Mouse (Mus musculus): ENCODE measurements around the gene Hk2. TPM values are rescaled to one million over a fixed set of nuclear protein-coding genes. Genes with fewer than 3 reads are reported as not detected.

Hk2 gene
- polyA plus RNA-seq, 1 experiment from 2014 or later, result 21.7 TPM

DNA sequence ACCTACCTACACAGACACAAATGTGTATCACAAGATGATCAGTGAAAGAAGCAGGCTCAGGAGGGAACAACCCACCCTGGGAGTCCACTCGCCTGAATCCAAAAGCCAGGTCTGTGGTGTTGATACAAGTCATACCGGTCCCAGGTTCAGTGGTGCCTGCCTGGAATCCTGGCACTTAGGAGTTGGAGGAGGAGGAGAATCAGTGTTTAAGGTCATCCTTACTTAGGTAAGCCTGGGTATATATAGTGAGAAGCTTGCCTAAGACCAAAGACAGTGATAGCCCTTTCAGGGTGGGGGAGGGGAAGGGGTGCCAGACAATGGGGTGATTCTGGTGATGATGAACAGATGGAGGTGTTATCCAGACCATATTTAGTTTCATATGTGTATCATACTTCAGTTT, 9.0 kb downstream of the Hk2 start:
- DNase-seq (ENCODE audit: low spot score), result no peak
- Histone ChIP-seq H3K4me2 (ENCODE audit: low read depth, low read length, severe bottlenecking) (no peak overlapping the region), H3K4me1 (replicated peaks; ENCODE audit: control insufficient read depth, insufficient read depth, low read length) (peaks cover 6% of the 10 kb centered on the region; the same call in 1 of the 2 replicates), H3K9ac (ENCODE audit: low read length) (no peak overlapping the region), H3K27ac (ENCODE audit: low read depth, low read length) (no peak overlapping the region), H3K36me3 (ENCODE audit: control insufficient read depth, insufficient read depth, low read length) (no peaks in the 10 kb centered on the region), H3K9me3 (ENCODE audit: control insufficient read depth, low read length) (no peaks in the 10 kb centered on the region), H3K4me3 (ENCODE audit: low read depth, low read length) (no peak overlapping the region), H3K27me3 (ENCODE audit: control insufficient read depth, insufficient read depth, low read length) (no peaks in the 10 kb centered on the region)
- 94% methylated on average over 2 of the region's 2 CpGs for WGBS
- ATAC-seq (replicated peaks; ENCODE audit: low FRiP score), result no peak

DNA sequence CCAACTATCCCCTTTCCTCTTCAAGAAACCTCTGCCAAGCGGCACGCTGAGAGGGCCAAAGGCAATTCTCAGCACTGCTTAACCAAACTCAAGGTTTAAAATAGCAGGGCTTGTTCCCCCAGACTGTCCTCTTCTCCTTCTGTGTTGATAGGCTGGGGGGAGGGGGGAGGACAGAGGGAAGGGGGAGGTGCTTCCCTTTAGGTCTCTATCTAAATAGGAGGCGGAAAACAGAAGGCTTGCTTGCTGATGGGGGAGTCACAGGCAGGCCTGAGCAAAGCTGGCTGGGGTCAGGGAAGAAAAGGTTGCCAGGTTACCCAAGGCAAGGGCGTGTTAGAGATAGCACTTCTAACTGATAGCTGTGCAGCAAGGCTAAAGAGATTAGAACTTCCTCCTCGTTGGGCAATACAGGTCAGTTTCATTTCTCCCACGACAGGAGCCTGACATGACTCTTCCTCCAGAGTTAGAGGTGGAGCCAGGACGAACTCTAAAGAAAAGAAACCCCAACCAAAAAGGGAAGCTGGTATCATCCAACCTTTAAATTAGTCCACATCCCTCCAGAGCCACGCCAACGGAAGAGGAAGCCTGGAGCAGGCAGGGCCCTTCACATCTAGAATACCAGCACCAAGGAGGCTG, 10.3 kb downstream of the Hk2 start:
- WGBS, result 53% methylated on average over 9 of the region's 9 CpGs
- DNase-seq (ENCODE audit: low spot score) (no peak), ATAC-seq (replicated peaks; ENCODE audit: low FRiP score) (no peak)
- H3K9me3 ChIP-seq (ENCODE audit: control insufficient read depth, low read length), result no peaks in the 10 kb centered on the region
- H3K4me1 ChIP-seq (replicated peaks; ENCODE audit: control insufficient read depth, insufficient read depth, low read length), result peaks cover 3% of the 10 kb centered on the region; the same call in 1 of the 2 replicates
- no peak overlapping the region for H3K27ac ChIP-seq (ENCODE audit: low read depth, low read length)
- no peaks in the 10 kb centered on the region for H3K27me3 ChIP-seq (ENCODE audit: control insufficient read depth, insufficient read depth, low read length)
- no peak overlapping the region for H3K4me3 ChIP-seq (ENCODE audit: low read depth, low read length)
- H3K36me3 ChIP-seq (ENCODE audit: control insufficient read depth, insufficient read depth, low read length), result no peaks in the 10 kb centered on the region
- no peak overlapping the region for H3K9ac ChIP-seq (ENCODE audit: low read length)
- no peak overlapping the region for H3K4me2 ChIP-seq (ENCODE audit: low read depth, low read length, severe bottlenecking)

DNA sequence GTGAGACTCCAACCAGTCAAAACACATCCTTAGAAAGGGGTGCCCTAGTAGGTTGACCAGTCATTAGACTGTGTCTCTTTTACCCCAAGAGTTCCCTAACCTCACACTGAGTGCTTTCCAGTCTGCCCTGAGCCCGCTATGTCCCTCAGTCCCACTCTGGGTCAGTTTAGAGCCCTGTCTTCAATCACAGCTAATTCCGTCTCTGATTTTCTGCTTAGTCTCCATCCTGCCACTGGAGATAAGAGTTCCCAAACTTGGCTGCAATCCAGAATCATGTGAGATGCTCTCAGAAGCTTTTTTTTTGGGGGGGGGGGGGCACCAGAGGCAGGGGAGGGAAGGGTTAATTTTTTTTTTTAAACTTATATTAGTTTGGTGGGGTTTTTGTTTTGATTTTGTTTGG, 11.5 kb downstream of the Hk2 start:
- Histone ChIP-seq H3K9ac (ENCODE audit: low read length) (no peak overlapping the region), H3K27me3 (ENCODE audit: control insufficient read depth, insufficient read depth, low read length) (no peaks in the 10 kb centered on the region), H3K4me3 (ENCODE audit: low read depth, low read length) (no peak overlapping the region), H3K27ac (ENCODE audit: low read depth, low read length) (no peak overlapping the region), H3K4me1 (replicated peaks; ENCODE audit: control insufficient read depth, insufficient read depth, low read length) (peaks cover 3% of the 10 kb centered on the region; the same call in 1 of the 2 replicates), H3K9me3 (ENCODE audit: control insufficient read depth, low read length) (no peaks in the 10 kb centered on the region), H3K4me2 (ENCODE audit: low read depth, low read length, severe bottlenecking) (no peak overlapping the region), H3K36me3 (ENCODE audit: control insufficient read depth, insufficient read depth, low read length) (no peaks in the 10 kb centered on the region)
- DNase-seq (ENCODE audit: low spot score) (no peak), ATAC-seq (replicated peaks; ENCODE audit: low FRiP score) (no peak)
- WGBS, result 89% methylated on average over 2 of the region's 2 CpGs

DNA sequence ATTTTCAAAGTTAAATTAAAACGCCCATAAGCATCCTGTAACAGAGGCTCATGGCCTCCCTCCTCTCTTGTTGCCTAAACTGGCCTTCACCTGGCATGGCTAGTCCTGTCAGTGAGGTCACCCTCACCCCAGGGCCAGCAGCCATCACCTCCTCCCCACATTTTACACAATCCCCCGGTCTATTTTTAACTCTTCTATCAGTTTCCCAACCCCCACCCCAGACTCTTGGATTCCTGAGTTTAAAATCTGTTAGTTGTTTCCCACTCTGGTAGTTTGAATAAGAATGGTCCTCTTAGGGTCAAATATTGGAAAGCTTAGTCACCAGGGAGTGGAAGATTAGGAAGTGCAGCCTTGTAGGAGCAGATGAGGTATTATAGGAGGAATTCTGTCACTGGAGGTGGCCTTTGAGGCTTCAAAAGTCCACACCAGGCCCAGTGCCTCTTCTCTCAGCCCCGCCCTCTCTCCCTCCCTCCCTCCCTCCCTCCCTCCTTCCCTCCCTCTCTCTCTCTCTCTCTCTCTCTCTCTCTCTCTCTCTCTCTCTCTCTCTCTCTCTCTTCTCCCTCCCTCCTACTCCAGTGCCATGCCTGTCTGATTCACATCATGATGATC, 13.4 kb downstream of the Hk2 start:
- no peak for ATAC-seq (replicated peaks; ENCODE audit: low FRiP score)
- Histone ChIP-seq H3K27me3 (ENCODE audit: control insufficient read depth, insufficient read depth, low read length) (no peaks in the 10 kb centered on the region), H3K36me3 (ENCODE audit: control insufficient read depth, insufficient read depth, low read length) (no peaks in the 10 kb centered on the region), H3K4me3 (ENCODE audit: low read depth, low read length) (no peak overlapping the region), H3K4me2 (ENCODE audit: low read depth, low read length, severe bottlenecking) (no peak overlapping the region), H3K9ac (ENCODE audit: low read length) (no peak overlapping the region), H3K4me1 (replicated peaks; ENCODE audit: control insufficient read depth, insufficient read depth, low read length) (peaks cover 3% of the 10 kb centered on the region; the same call in 1 of the 2 replicates), H3K9me3 (ENCODE audit: control insufficient read depth, low read length) (no peaks in the 10 kb centered on the region), H3K27ac (ENCODE audit: low read depth, low read length) (no peak overlapping the region)
- 84% methylated on average over 3 of the region's 3 CpGs for WGBS
- DNase-seq (ENCODE audit: low spot score), result no peak

DNA sequence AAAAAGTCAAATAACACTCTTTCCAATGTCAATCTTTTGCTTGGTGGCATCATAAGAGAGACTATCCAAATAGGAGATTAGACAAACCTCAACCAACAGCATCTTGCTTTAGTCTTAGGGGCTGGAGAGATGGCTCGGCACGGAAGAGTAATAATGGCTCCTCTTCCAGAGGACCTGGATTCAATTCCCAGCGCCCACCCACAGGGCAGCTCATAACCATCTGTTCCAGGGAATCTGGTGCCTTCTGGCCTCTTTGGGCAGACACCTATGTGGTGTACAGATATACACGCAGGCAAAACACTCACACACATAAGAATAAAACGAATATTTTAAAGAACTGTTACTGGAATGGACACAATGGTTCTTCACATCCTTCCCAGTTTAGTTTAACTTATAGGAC, 15.0 kb downstream of the Hk2 start:
- H3K9me3 ChIP-seq (ENCODE audit: control insufficient read depth, low read length), result no peaks in the 10 kb centered on the region
- H3K27me3 ChIP-seq (ENCODE audit: control insufficient read depth, insufficient read depth, low read length), result no peaks in the 10 kb centered on the region
- WGBS, result 91% methylated on average over 5 of the region's 5 CpGs
- no peak for ATAC-seq (replicated peaks; ENCODE audit: low FRiP score)
- peaks cover 3% of the 10 kb centered on the region; the same call in 1 of the 2 replicates for H3K4me1 ChIP-seq (replicated peaks; ENCODE audit: control insufficient read depth, insufficient read depth, low read length)
- H3K4me2 ChIP-seq (ENCODE audit: low read depth, low read length, severe bottlenecking), result no peak overlapping the region
- H3K27ac ChIP-seq (ENCODE audit: low read depth, low read length), result no peak overlapping the region
- no peak overlapping the region for H3K9ac ChIP-seq (ENCODE audit: low read length)
- no peaks in the 10 kb centered on the region; the same call in 1 of the 2 replicates for H3K36me3 ChIP-seq (ENCODE audit: control insufficient read depth, insufficient read depth, low read length)
- H3K4me3 ChIP-seq (ENCODE audit: low read depth, low read length), result no peak overlapping the region
- no peak for DNase-seq (ENCODE audit: low spot score)

DNA sequence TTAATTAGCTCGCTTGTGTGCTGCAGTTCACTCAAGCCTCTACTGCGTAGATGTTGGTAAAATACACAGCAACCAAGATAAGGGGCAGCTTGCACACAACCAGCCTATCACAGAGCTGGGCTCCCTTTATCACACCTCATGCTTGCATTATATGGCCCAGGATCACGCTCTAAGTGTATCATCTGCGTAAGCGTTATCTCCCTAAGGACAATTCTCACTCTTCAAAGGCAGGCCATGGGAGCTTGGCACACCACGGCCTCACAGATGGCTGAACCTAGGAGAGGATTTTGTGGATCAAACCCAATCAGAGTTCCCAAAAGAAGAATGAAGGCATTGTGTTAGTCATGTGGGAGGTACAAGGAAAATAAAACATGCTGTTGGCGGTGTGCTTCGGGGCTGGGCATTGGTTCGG, 17.4 kb downstream of the Hk2 start:
- Histone ChIP-seq H3K36me3 (ENCODE audit: control insufficient read depth, insufficient read depth, low read length) (no peaks in the 10 kb centered on the region; the same call in 1 of the 2 replicates), H3K9ac (ENCODE audit: low read length) (no peak overlapping the region), H3K4me3 (ENCODE audit: low read depth, low read length) (no peak overlapping the region), H3K4me1 (replicated peaks; ENCODE audit: control insufficient read depth, insufficient read depth, low read length) (no peaks in the 10 kb centered on the region), H3K4me2 (ENCODE audit: low read depth, low read length, severe bottlenecking) (no peak overlapping the region), H3K27ac (ENCODE audit: low read depth, low read length) (no peak overlapping the region), H3K27me3 (ENCODE audit: control insufficient read depth, insufficient read depth, low read length) (no peaks in the 10 kb centered on the region), H3K9me3 (ENCODE audit: control insufficient read depth, low read length) (no peaks in the 10 kb centered on the region)
- 92% methylated on average over 9 of the region's 9 CpGs for WGBS
- ATAC-seq (replicated peaks; ENCODE audit: low FRiP score), result no peak
- no peak for DNase-seq (ENCODE audit: low spot score)

DNA sequence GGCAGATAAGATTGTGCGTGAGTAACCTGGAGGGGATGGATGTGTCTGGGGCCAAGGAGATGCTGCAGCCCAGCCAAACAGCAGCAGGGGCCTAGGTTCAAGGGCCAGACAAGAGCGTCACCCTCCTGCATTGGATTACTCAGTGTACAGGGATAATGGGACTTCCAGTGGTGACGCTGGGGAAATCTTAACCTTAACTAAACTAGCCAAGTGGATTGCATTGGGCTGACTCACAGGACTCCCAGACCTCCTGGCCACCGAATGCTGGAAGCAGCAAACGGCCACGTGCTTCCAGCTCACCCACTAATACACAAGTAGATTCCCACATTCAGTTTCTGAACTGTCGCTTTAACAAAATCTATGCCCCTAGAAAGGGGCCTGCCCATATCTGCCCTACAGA, 18.0 kb downstream of the Hk2 start:
- no peak overlapping the region for H3K9ac ChIP-seq (ENCODE audit: low read length)
- no peaks in the 10 kb centered on the region for H3K9me3 ChIP-seq (ENCODE audit: control insufficient read depth, low read length)
- no peaks in the 10 kb centered on the region; the same call in 1 of the 2 replicates for H3K36me3 ChIP-seq (ENCODE audit: control insufficient read depth, insufficient read depth, low read length)
- 93% methylated on average over 7 of the region's 7 CpGs for whole genome bisulfite sequencing
- H3K4me3 ChIP-seq (ENCODE audit: low read depth, low read length), result no peak overlapping the region
- H3K4me1 ChIP-seq (replicated peaks; ENCODE audit: control insufficient read depth, insufficient read depth, low read length), result no peaks in the 10 kb centered on the region
- no peaks in the 10 kb centered on the region for H3K27me3 ChIP-seq (ENCODE audit: control insufficient read depth, insufficient read depth, low read length)
- no peak for ATAC-seq (replicated peaks; ENCODE audit: low FRiP score)
- DNase-seq (ENCODE audit: low spot score), result no peak
- H3K27ac ChIP-seq (ENCODE audit: low read depth, low read length), result no peak overlapping the region
- H3K4me2 ChIP-seq (ENCODE audit: low read depth, low read length, severe bottlenecking), result no peak overlapping the region

DNA sequence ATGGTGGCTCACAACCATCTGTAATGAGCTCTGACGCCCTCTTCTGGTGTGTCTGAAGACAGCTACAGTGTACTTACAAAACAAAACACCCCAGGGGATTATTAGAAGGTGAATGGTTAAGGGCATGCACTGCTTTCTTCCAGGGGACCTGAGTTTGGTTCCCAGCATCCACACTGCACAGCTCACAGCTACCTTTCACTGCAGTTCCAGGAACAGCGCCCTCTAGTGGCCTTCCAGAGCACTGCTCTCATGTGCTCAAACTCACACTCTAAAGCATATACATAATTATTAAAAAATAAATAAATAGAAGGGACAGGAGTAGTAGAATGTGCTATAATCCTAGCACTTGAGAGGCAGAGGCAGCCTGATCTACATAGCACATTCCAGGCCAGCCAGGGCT, 18.9 kb downstream of the Hk2 start:
- no peaks in the 10 kb centered on the region for H3K9me3 ChIP-seq (ENCODE audit: control insufficient read depth, low read length)
- H3K27me3 ChIP-seq (ENCODE audit: control insufficient read depth, insufficient read depth, low read length), result no peaks in the 10 kb centered on the region
- 52% methylated on average over 2 of the region's 2 CpGs for WGBS
- ATAC-seq (replicated peaks; ENCODE audit: low FRiP score) (no peak), DNase-seq (ENCODE audit: low spot score) (no peak)
- H3K4me1 ChIP-seq (replicated peaks; ENCODE audit: control insufficient read depth, insufficient read depth, low read length), result no peaks in the 10 kb centered on the region
- H3K27ac ChIP-seq (ENCODE audit: low read depth, low read length), result no peak overlapping the region
- no peak overlapping the region for H3K4me2 ChIP-seq (ENCODE audit: low read depth, low read length, severe bottlenecking)
- H3K4me3 ChIP-seq (ENCODE audit: low read depth, low read length), result no peak overlapping the region
- no peak overlapping the region for H3K9ac ChIP-seq (ENCODE audit: low read length)
- no peaks in the 10 kb centered on the region; the same call in 1 of the 2 replicates for H3K36me3 ChIP-seq (ENCODE audit: control insufficient read depth, insufficient read depth, low read length)

DNA sequence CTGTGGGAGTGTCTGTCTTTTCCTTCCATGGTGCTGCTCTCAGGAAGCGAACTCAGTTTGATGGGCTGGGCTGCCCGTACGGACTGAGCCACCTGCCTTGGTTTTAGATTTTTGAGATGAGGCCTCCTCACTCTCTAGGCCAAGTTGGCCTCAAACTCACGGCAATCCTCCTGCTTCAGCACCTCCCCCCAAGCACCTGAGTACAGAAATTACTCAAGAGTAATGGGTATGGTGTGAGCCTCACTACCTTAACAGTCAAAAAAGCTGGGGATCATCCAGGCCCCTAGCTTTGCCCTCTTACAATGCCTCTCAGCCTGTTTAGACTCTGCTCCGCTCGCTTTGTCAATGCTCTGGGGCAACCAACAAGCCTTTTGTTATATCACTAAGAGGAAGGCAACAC, 19.5 kb downstream of the Hk2 start:
- H3K27ac ChIP-seq (ENCODE audit: low read depth, low read length), result no peak overlapping the region
- no peak for ATAC-seq (replicated peaks; ENCODE audit: low FRiP score)
- no peaks in the 10 kb centered on the region; the same call in 1 of the 2 replicates for H3K36me3 ChIP-seq (ENCODE audit: control insufficient read depth, insufficient read depth, low read length)
- no peak overlapping the region for H3K4me2 ChIP-seq (ENCODE audit: low read depth, low read length, severe bottlenecking)
- H3K27me3 ChIP-seq (ENCODE audit: control insufficient read depth, insufficient read depth, low read length), result no peaks in the 10 kb centered on the region
- H3K9me3 ChIP-seq (ENCODE audit: control insufficient read depth, low read length), result no peaks in the 10 kb centered on the region
- DNase-seq (ENCODE audit: low spot score), result no peak
- WGBS, result 90% methylated on average over 6 of the region's 6 CpGs
- no peak overlapping the region for H3K4me3 ChIP-seq (ENCODE audit: low read depth, low read length)
- no peak overlapping the region for H3K9ac ChIP-seq (ENCODE audit: low read length)
- no peaks in the 10 kb centered on the region for H3K4me1 ChIP-seq (replicated peaks; ENCODE audit: control insufficient read depth, insufficient read depth, low read length)
